Mouse (Mus musculus) MEL-GATA-1-ER (cell line): ENCODE data around the gene Ssx2ip.
"Not testable (repeated sequence)": the region's sequence is repeated elsewhere in the genome, so short reads cannot be mapped to it uniquely, and the experiment has no call there.

Experiments used
- DNase-seq: peaks from one replicate; pipeline ENCODE4 v3.0.0-alpha.2; 2012; ENCODE audit warnings: low read depth; ENCODE audit errors: extremely low read depth

Ssx2ip gene

DNA sequence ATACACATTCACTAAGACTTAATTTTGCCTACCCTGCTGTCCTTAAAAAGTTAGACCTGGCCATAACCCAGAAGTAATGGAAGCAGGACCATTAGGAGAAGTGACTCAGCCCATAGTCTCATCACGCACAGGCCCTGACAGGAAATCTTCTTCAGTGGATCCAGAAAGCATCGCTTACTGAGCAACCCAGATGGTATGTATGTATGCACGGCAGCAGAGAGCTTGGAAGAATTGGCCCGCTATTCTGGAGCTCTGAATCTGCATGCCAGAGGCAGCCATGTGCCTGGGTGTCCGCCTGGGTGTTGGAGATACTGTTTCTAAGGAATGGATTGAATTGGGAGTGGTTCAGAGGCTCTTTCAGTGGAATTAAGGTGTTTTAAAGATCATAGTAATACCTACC is 5.2 kb upstream of the Ssx2ip start:
- DNase-seq = no peak

DNA sequence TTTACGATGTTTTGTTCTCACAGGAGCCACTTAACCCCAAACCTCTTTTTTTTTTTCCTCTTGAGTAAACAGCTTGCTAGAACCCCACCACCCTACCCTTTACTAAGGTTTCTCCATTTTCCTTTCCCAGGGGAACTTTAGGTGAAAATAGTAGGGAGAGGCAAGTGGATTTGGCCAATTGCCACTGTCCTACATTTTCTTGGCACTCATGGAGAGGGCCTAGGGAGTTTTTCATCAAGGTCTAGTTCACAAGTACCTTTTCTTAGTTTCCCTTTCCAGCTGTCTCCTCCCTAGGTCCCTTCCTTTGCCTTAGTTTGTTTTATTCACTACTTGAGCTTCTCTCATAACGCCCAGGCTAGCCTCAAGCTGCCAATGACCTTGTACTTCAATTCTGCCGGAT is 672 bp upstream of the Ssx2ip start:
- no peak for DNase-seq

DNA sequence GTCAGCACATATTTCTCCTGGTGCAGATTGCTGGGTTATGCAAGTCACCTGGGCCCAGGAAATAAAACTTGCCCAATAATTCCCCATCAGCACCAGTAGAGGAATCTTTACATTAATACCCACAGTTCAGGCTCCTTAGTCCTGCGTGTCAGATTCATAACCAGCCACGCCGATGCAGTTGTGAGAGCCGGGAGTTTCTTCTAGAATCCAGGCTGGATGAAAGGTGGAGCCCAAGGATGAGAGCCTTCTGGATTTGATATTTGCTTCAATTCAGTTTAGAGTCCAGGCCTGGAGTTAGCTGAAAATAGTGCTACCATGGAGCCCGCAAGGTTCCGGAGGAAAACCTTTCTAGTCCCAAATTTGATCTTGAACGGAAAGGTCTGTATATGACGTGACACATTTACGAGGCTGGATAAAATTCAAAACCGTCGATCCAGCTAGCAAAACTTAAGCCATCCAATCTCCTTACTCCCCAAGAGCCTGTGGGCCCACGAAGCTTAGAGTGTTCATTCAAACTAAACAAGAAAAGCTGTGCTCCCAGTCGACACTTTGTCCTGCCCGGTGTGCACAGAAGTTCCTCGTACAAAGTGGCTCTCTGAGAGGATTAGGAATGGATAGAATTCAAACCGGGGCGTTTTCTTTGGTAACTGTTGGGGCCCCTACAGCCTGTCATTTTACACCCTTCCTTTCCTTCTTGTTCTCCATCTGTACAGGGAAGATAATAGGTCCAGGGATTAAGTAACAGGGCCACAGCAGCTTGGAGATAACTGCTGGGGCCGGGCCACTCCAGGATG is 968 bp downstream of the Ssx2ip start:
- DNase-seq = peak; percentile 88

DNA sequence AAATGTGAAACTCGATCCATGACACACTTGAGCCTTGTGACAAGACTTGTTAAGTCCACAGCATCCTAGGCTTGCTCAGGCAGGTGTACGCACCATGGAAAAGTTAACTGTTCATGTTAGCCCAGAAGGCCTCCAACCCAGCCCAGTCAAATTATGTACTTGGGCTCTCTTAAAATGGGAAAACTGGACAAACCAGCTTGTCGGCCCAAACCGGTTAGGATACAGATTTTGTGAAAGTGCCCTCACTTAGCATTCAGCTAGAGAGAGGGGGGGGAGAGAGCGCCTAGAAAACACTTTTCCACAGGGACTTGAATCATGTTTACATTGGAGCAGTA is 1.5 kb downstream of the Ssx2ip start:
- no peak for DNase-seq

DNA sequence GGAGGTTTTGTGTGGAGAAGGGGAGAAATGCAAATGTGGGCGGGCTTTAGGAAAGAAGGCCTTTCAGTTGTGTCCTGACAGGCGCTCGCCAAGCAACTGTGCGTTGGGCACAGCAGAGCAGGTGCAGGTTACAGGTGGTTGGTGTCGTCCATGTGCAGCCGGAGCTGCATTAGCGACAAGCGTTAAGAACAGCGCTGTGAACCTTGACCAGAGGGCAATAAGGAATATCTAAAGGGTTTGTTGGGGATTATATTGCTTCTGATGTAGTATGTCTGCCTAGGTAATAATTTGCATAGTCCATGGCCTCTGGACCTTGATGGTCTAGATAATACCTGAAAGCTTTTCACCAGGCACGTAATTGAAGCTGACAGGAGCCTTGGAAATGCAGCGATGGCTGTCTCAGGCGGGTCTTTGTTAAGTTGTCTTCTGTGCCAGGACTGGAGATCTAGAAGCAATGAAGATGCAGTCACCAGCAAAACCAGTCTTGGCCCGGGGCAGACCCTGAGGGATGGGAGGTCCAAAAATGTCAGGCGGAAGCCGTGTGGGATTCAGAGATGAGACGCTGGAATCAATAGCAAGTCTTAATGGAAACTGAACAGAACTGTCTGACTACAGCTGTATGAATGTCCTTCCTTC is 2.8 kb downstream of the Ssx2ip start:
- no peak for DNase-seq

DNA sequence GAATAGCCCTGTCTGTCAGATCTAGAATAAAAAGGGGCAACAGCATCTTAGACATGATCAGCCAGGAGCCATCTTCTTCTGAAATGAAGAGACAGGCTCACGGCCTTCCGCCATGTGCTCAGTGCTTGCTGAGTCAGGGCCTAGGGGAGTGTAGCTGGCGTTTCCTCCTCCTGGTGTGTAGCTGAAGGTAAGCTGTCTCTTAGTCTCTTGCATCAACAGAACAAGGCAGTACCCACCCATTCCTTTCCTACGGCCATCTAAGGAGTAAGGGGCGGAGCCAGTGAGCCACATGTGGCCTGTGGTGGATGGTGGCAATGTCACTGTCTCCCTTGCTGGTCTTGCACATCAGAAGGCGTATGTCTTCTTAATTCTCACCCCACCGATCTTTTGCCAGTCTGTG is 5.7 kb downstream of the Ssx2ip start:
- DNase-seq = no peak

DNA sequence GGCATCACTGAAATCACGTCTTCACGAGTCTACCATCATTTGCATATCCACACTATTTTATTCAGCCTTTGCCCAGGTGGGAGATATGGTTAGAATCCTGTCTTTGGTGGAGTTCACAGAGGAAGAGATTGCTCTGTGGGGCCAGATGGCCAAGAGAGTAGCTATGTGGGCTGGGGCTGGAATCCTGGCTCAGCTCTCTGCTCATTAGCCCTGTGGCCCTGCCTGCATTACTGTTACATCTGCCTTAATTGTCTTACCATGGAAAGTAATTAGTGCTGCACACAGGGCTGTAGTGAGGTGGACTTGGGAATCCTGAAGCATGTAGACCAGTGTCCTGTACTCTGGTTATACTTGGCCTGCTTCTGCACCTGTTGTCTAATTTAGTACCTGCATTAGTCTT is 7.6 kb downstream of the Ssx2ip start:
- DNase-seq = no peak

DNA sequence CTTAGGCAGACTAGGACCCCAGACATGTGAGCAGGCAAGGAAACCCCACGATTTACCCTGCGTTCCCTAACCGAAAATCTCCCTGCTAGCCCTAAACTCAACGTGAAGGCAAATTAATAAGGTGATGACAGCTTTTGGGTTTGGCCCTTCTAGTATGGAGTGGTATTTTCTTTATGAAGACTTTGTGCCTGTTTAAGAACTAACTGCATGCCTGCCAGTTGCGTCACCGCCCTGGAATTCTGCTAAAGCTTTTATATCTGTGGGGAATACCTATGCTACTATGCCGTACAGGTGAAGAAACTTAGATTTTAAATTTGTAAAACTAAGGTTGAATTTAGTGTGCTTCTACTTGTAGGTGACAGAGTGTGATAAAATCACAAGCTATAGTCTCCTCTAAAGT is 8.0 kb downstream of the Ssx2ip start:
- no peak for DNase-seq

DNA sequence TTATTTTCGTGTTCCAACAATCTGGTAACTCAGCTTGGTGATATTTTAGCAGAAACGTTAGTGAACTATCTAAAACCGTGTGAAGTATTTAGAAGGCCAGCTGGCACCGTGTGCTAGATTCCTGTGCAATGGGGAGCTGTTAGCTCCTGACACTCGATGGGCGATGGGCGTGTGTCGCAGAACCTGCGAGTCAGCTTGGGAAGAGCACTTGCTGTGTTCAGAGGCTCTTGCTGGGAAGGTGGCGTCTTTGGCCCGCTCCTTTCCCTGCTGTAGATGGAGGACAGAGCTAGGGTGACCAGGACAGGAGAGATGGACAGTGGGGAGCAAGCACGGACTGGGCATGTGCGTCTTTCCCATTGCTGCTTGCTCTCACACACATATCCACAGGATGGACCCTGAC is 8.6 kb downstream of the Ssx2ip start:
- DNase-seq = no peak

DNA sequence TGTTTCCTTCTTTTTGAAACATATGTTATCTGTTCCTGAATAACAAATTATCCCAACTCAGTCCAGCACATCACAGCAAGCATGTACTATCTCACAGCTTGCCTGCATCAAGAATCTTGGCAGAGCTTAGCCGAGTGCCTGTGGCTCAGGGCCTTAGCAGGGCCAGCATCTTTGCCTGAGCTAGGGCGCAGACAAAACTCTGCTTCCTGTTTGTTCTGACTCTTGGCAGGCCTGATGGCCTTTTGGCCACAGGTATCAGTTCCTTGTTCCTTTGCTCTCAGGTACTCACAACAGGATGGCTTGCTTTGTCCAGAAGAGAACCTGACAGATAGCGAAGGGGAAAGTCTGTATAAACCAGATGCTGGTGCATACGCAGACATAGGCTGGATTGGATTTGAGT is 9.6 kb downstream of the Ssx2ip start:
- no peak for DNase-seq

DNA sequence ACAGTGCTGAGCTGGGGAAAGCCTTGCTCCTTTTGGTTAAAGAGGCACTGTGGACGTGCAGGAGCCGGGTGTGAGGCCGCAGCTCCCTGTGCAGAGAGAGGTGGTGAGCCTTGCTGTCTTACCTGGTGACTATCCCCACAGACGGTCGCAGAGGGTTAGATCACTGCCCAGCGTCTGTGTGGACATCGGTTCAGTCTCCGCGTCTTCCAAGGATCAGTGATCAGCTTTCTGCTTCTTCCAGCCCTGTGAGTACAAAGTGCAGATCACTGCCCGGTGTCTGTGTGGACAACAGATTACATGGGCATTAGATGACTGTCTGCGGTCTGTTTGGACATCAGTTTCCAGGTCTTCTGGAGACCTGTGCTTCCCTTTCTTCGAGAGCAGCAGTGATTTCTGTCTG is 10.1 kb downstream of the Ssx2ip start:
- no peak for DNase-seq

DNA sequence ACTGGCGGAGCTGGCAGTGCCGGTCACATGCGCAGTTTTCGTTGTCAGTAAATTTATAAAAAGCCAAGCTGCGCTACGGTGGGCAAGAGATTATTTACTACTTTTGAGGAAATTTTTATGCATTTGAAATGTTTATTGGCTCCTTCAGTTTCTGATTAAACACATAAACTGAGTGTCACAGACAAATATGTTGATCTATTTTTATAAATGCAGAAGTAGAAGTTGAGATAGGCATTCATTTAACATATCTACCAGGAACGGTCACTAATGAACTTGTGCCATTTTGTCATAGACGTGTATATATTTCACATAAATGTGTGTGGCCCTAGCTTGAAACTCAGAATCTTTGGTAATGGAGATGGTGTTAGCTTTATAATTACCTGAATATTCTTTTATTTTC is 13.4 kb downstream of the Ssx2ip start:
- DNase-seq = no peak

DNA sequence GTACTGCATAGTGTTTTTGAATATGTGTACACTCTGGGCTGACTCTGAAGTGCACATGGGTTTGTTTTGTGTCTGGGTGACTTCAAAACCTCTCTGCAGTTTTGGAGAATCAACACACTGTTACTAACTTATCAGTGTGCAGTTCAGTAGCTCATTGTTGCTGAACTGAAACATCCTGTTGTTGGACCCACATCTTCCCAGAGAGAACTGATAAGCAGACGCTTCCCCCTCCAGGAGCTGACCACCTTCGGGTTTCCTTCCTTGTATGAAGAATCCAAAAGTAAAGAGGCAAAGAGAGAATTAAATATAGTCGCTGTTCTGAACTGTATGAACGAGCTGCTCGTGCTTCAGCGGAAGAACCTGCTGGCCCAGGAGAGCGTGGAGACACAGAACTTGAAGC is 14.5 kb downstream of the Ssx2ip start:
- peak; percentile 89 for DNase-seq

DNA sequence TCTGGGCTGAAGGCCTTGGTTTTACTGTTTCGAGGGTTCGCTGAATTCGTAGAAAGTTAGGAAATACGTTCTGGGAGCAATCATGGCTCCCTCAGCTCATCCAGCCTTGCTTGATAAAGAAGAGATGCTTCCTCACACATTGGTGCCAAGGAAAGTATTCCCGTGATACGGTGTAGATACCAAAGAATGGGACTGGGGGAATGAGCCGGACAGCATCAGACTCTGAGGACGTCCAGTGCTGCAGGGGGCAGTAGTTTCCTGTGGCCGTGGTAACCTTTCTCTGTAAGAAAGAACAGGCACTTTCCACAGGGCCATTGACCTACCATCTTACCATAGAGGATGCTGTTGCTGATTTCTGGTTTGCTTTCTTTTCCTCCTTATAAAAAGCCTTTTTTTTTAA is 15.1 kb downstream of the Ssx2ip start:
- DNase-seq = no peak

DNA sequence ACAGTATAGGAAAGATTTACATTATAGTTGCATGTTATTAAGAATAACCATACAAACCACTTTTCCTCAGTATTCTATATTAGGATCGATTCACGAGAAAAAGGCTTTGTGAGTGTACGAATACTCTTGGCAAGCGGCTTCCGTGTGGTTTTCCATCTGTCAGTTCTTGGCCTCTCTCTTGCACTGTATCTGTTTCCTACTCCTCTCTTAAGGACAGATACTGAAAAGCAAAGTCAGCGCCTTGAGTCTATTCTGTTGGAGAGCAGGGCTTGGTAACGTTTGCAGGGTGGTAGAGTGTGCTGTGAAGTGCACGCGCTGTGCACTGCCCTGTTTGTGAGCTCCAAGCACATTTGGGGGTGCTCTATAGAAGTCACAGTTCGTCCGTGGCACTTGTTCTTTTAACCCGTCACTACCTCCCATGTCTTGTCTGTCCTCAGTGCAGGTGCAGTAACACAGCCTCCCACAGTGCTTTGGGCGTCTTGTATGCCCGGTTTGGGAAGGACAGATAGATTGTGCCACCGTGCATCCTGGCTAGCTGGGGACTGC is 15.6 kb downstream of the Ssx2ip start:
- DNase-seq = no peak

DNA sequence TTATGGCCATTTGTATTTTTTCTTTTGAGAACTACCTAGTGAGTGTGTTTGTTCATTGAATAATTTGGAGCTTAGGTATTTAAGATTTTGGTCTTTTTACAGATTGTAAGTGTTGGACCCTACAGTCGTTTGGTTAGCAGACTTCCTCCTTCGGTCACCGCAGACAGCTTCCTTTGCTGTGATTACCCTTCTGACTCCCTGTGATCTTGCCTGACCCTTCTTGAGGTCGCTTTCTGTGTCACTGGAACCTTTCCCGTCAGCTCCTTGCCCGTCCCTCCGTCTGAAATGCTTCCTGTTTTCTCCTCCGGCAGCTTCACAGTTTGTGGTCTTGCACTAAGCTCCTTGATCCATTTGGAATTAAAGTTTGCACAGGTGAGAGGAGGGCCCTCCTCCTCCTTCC is 17.3 kb downstream of the Ssx2ip start:
- DNase-seq = no peak

DNA sequence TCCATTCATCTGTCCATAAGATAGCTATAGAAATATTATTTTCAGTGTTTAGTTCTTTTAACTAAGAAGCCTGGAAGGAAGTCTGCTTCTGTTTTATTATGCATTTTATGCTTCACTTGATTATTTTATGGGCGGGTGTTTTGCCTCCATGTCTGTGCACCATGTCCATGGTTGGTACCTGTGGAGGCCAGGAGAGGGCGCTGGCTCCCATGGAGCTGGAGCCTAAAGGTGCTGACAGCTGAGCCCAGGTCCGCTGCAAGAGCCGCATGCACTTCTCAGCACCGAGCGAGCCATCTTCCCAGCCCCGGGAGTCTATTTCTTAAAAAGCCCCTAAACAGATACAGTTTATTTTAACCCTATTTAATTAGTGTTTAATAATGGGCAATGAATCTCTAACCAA is 19.3 kb downstream of the Ssx2ip start:
- no peak for DNase-seq

DNA sequence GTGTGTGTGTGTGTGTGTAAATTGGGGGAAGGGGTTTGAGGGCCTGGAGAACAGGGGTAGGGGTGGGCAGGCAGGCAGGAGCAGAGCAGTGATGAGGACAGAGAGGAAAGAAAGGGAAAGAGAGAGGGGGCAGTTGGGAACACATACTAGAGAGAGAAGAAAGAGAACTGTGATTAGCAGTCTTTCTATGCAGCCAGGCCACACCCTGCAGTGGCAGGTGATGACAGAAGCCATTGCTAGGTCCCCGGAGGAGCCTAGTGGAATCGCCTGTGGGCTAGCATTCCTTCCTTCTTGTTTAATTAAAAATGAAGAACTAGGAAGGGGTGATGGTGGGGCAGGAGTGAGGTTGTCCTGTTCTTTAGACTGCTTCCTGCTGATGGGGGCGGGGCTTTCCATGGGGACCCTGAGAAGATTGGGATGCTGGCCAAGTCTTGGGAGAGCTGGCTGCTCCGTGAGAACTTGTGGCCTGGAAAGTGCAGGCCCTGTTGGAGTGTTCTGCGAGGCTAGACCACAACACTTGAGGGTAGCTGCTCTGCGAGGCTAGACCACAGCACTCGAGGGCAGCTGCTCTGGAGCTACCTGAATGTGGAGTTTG is 20.0 kb downstream of the Ssx2ip start:
- no peak for DNase-seq

DNA sequence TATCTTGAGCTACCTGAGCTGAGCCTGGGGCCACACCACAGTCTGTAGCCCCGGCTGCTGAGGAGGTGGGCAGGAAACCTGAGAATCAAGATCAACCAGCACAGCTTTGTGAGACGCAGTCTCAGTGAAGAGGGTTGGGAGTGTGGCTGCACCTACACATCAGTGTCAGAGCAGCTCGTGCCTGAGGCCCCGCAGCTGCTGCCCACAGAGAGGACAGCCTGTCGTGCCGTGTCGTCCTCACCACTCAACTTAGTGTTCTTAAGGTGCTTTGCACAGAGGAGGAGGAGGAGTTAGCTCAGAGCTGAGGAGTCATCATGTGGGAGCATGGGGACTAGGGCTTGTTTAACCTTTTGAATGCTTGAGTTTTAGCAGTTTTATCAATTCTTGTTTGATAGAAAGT is 21.5 kb downstream of the Ssx2ip start:
- DNase-seq = no peak

DNA sequence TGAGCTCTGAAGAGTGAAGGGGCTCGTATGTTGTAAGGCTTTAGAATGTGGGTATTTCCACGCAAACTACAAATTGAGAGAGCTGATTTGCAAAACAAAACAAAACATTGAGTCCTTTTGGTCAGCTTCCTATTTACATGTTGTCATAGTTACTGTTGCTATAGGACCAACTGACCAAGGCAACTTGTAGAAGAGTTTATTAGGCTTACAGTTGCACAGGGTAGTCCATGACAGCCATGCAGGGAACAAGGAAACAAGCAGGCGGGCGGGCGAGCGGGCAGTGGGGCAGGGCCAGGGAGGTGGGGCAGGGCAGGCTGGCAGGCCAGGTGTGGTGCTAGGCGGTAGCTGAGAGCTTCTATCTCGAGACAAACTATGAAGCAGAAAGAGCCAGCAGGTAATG is 22.0 kb downstream of the Ssx2ip start:
- DNase-seq = no peak

DNA sequence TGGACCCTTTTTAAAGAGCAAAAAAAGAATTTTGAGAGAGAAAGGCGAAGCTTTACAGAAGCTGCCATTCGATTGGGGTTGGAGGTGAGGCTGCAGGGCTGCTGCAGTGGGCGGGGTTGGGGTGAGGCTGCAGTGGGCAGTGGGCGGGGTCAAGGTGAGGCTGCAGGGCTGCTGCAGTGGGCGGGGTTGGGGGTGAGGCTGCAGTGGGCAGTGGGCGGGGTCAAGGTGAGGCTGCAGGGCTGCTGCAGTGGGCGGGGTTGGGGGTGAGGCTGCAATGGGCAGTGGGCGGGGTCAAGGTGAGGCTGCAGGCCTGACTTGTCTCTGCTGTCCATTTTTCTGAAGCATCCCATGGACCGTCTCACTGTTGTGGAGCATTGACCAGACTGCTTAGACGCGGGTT is 28.6 kb downstream of the Ssx2ip start:
- DNase-seq = not testable (repeated sequence)

DNA sequence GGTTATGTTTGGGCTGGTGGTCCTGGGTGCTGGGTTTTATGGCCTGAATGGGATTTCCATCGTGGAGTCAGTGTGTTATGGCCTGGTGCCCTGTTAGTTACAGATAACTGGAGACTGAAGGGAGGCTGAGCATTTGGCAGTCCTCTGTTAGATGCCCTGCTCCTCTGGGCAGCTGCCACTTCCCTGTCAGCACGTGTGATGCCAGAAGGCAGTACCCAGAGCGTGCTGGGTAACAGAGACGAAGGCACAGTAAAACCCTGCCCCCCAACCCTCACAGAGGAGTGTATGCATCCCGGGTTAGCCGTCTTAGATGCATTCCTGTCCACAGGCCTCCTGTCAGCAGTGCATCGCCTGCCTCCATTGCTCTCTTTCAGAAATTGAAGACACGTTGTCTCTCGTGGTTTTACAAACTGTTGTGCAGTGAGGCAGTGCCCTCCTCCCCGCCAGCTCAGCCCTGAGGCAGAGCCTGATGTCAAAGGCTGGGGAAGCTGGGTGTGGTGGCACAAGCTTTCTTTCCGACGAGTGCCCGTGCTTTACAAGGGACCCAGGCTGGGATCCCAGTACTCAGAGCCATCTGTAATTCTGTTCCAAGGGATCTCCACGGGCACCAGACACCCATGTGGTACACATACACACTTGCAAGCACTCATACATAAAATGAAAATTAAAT is 29.4 kb downstream of the Ssx2ip start:
- no peak for DNase-seq
